Mouse (Mus musculus) brown adipose tissue, adult 24 weeks (tissue): ENCODE measurements around the gene Col11a2. TPM values are rescaled to one million over a fixed set of nuclear protein-coding genes. Genes with fewer than 3 reads are reported as not detected.

Experiments
- H3K27ac ChIP-seq: fragments of 200-500 bp; replicated peaks from 2 replicates; pipeline ENCODE4 v1.5.1; 2012; ENCODE audit warnings: low read depth, mild to moderate bottlenecking, low read length
- H3K4me1 ChIP-seq: fragments of 200-500 bp; 2 replicates; pipeline ENCODE4 v1.6.1; 2012; ENCODE audit warnings: low read length, mixed read lengths; ENCODE audit not compliant: control insufficient read depth, insufficient read depth, insufficient read length
- H3K4me3 ChIP-seq: fragments of 200-500 bp; 2 replicates; pipeline ENCODE4 v1.5.1; 2012; ENCODE audit warnings: low read depth, mild to moderate bottlenecking, low read length, moderate library complexity; ENCODE audit not compliant: insufficient read depth
- polyA plus RNA-seq: library from polyadenylated mRNA; stranded (reverse); fragments of >200 nt; gene quantifications from 2 replicates; pipeline ENCODE4 v1.2.4, GENCODE M21; 2012; ENCODE audit not compliant: missing spikeins, insufficient read depth, insufficient read length

Col11a2 gene
- polyA plus RNA-seq, 1 experiment: 1.0 TPM

DNA sequence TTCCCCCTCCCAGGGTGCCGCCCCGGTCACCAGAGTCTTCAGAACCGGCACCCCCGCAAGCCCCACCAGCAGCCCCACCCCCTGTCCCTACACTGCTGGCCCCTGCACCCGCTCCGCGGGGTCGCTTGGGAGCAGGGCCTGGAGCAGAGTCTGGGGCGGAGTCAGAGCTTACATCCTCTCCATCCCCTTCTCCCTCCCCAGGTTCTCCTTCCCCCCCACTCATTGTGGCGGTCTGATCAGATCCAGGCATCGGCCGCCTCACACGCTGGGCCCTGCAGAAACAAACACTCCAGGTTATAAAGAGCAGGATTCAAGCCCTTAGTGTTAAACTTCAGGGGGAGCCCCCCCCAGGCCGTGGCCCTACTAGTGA, 16.8 kb upstream of the Col11a2 start:
- peaks cover 6% of the 10 kb centered on the region; the same call in 1 of the 2 replicates for H3K4me1 ChIP-seq
- H3K4me3 ChIP-seq: no peak overlapping the region
- no peak overlapping the region for H3K27ac ChIP-seq

DNA sequence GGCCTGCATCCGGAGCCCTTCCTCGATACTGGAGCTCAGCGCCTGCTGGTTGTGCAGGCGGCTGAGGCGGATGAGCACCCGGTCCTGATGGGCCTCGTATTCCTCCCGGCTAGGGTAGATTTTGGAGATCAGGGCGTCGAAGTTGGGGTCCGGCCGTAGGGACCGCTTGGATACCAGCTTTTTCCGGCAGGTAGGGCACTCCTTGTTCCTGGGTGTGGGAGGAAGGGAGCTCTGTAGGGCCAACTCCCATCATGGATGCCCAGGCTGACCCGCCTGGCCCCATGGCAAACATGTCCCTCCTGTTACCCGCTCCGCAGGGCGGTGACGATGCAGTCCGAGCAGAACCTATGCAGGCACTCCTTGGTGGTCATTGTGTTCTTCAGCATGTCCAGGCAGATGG, 16.2 kb upstream of the Col11a2 start:
- Histone ChIP-seq H3K27ac (no peak overlapping the region), H3K4me1 (peaks cover 6% of the 10 kb centered on the region; the same call in 1 of the 2 replicates), H3K4me3 (no peak overlapping the region)

DNA sequence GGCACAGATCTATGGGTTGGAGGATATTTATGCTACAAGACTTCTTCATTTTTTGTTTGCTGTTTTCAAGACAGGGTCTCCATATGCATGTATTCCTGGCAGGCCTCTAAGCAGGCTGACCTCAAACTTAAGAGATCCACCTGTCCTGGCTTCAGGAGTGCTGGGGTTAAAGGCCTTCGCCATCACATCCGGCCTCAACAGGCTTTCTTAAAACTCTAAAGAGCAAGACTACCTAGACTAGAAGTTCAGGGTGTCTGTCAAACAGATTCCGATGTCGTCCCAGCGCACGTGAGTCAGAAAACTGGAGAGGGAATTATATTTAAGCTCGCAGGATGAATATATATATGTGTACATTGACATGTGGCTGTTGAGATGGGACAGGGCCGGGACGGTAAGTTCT, 15.6 kb upstream of the Col11a2 start:
- peaks cover 6% of the 10 kb centered on the region; the same call in 1 of the 2 replicates for H3K4me1 ChIP-seq
- peak overlapping the region; percentile 92 for H3K4me3 ChIP-seq
- no peak overlapping the region for H3K27ac ChIP-seq

DNA sequence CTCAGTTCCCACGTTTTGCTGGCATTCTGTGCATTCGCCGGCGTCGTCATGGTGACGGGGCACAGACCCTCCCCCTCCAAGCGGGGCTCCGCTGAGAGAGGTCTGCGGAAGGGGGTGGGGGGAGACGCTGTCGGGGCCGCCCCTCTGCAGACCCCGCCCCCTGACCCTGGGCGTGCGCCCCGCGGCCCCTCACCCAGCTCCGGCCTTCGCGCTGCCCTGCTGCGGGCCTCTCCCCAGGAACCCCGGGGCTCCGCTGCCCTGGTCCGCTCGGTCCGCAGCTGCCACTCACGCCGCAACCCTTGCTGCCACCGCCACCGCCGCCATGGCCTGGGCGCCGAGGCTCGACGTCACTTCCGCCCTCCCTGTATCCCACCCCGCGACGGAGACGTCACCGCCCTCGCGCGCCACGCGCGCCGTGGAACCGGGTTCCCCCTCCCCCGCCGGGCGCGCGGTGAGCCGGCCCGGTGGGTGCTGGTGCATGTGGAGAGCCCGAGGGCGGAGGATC, 14.9 kb upstream of the Col11a2 start, which contains the start of gene Ring1:
Gene Ring1 (minus strand): TSS at position 364 of the 505 bp plus-strand sequence.
- Histone ChIP-seq H3K27ac (peak within 1 kb of the TSS; percentile 85), H3K4me3 (peak within 1 kb of the TSS; percentile 92), H3K4me1 (peaks cover 6% of the 10 kb centered on the region; the same call in 1 of the 2 replicates)

DNA sequence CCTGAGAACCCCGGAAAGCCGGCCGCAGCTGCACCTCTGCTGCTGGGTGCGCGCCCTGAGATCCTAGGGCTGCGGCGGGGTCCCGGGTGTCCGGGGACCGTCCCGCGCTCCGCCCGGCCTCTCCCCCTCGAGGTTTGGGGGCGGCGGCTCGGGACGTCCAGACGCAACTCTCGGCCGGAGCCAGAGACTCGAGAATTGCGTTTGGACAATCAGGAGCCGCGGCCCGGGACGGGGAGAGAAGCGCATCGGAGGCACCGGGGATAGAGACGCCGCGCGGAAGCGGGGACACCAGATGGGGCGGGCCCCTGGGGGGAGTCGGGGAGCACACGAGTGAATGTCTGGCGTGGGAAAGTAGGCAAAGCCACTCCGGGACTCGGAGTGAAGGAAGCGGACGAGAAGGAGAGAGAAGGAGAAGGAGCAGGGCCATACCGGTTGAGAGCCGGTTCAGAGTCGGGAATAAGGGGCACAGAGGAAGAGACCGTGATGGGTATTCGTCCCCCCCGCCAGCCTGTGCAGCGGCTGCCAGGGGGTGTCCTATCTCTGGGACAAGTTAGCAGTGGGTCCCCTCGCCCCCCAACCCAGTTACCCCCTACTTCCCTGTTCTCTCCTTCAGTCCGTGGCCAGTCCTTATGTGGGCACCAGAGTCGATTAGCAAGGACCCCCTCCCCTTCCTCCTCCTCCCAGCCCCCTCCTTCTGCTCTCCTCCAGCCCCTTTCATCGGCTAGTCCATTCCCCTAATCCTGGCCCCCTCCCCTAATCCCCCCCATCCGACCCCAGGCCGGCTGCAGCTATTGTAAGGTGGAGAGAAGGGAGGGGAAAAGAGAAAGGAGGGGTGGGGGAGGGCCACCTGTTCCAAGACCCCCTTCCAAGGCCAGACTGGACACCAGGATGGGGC, 14.1 kb upstream of the Col11a2 start:
- H3K4me1 ChIP-seq: peaks cover 10% of the 10 kb centered on the region; the same call in 1 of the 2 replicates
- peak overlapping the region; percentile 85; the same call in 1 of the 2 replicates for H3K27ac ChIP-seq
- peak overlapping the region; percentile 92 for H3K4me3 ChIP-seq

DNA sequence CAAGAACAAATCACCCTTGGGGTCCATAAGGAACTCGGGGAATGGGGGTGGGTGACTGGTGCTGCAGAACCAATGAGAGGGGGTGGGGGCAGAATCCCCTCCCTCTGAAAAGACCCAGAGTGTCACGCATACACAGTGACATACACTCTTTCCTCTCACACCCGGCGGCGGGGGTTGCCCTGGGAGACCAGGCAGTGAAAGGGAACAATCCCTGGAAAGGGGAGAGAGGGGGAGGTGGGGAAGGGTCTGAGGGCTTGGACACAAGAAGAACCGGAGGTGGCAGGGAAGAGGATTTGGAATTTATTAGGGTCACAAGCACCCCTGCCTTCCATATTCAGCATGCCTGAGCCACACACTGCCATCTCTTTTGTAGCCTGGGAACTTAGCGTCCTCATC, 13.5 kb upstream of the Col11a2 start:
- Histone ChIP-seq H3K4me1 (peaks cover 17% of the 10 kb centered on the region; the same call in 1 of the 2 replicates), H3K27ac (no peak overlapping the region), H3K4me3 (peak overlapping the region; percentile 82; the same call in 1 of the 2 replicates)

DNA sequence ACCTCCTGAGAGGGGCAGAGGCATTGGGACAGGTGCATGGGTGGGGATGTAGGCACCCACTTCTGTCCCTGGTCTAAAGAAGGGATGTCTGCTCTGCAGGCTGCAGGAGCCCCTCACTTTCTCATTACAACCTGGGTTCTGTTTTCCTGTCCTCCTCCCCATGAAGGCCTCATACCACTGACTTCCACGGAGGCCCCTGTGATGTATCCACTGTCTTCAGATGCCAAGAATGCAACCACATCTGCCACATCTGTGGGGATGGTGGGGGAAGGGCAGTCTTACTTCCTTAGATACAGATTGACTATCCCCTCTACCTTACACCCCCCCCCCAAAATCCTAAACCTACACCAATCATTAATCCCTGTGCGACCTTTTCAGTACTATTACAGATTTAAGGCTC, 13.0 kb upstream of the Col11a2 start:
- Histone ChIP-seq H3K4me3 (peak overlapping the region; percentile 82; the same call in 1 of the 2 replicates), H3K27ac (no peak overlapping the region), H3K4me1 (peaks cover 18% of the 10 kb centered on the region; the same call in 1 of the 2 replicates)

DNA sequence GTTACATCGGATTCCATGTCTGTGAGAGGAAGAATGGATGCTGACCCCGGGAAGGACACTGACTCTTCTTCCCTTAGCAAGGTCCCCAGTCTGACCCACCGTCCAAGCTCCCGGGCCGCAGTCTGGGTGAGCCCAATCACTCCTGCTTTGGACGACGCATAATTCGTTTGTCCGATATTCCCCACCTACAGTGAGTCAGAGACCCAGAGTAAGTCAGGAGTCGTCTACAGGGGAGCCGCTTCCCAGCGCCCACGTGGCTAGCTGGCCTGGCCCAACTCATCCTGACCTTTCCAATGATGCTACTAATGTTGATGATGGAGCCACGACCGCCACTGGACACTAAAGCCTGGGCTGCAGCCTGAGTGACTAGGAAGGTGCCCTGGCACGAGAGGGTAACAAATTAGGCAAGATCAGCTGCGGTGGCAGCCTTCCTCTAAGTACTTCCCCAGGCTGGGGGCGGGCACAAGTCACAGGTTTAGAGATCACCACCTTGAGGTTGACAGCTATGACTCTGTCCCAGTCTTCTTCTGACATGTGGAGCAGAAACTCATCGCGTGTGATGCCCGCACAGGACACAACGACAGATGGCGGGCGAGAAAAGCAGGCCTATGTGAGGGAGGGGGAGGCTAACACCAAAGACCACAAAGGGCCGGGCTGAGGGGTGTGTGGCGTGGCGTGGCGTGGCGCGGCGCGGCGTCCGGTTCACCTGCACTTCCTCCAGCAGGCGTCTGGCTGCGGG, 12.2 kb upstream of the Col11a2 start:
- Histone ChIP-seq H3K27ac (0 out of 2 replicates have a peak overlapping the region, but pooled peaks have one; percentile 58), H3K4me1 (peaks cover 18% of the 10 kb centered on the region; the same call in 1 of the 2 replicates), H3K4me3 (peak overlapping the region; percentile 82)

DNA sequence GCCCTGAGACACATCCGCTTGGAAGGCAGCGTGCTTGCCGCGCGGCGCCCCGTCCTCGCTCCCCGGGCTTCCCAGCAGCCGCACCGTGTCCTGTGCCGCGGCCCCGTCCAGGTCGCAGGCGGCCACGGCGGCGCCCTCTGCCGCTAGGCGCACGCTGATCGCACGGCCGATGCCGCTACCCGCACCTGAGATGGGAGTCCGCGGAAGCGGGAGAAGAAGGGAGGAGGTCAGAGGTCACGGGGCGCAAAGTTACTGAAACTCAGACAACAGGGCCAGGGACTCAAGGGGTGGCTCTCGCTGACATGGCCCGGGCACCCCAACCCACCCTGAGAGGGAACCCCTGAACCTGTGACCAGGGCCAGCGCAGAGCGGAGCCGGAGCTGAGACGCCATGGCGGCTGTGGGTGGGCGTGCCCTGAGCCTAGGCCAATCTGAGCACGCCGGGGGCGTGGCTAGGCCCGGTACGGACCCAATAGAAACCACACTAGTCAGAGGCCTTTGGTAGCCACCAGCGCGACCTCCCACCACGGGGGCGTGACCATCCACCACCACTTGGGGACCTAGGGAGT, 11.5 kb upstream of the Col11a2 start, which contains the start of gene H2-Ke6:
Gene H2-Ke6 (minus strand): TSS at position 405 of the 568 bp plus-strand sequence.
- peaks cover 18% of the 10 kb centered on the region; the same call in 1 of the 2 replicates for H3K4me1 ChIP-seq
- H3K4me3 ChIP-seq: peak within 1 kb of the TSS; percentile 82
- H3K27ac ChIP-seq: peak within 1 kb of the TSS; percentile 58

DNA sequence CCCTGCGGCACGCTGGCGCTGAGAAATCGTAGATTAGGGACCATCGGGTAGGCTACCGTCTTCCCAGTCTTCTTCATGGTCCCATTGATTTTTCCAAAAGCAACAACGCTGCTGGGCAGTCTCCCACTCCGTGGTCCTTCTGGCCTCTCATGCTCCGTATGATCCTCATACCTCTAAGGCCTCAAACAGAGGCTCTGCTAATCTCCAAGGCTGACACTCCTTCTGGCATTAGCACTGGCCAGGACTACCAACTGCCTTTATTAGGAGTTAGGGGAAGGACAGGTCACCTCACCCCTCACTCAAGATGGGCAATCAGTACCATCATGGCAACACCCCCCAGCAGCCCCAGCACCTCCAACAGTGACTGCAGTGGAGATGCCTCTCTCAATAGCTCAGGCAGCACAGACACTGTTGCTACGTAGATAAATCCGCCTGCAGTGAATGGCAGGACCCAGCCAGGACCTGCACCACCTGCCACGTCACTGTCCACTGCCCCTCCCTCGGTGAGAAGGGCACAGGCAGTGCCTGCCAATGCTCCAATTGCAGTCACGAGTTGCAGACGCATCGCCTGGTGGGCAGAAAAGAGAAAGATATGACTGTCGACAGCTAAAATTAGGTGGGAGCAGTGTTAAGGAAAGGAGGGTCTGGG, 10.6 kb upstream of the Col11a2 start:
- no peak overlapping the region for H3K4me3 ChIP-seq
- H3K27ac ChIP-seq: no peak overlapping the region
- peaks cover 18% of the 10 kb centered on the region; the same call in 1 of the 2 replicates for H3K4me1 ChIP-seq

DNA sequence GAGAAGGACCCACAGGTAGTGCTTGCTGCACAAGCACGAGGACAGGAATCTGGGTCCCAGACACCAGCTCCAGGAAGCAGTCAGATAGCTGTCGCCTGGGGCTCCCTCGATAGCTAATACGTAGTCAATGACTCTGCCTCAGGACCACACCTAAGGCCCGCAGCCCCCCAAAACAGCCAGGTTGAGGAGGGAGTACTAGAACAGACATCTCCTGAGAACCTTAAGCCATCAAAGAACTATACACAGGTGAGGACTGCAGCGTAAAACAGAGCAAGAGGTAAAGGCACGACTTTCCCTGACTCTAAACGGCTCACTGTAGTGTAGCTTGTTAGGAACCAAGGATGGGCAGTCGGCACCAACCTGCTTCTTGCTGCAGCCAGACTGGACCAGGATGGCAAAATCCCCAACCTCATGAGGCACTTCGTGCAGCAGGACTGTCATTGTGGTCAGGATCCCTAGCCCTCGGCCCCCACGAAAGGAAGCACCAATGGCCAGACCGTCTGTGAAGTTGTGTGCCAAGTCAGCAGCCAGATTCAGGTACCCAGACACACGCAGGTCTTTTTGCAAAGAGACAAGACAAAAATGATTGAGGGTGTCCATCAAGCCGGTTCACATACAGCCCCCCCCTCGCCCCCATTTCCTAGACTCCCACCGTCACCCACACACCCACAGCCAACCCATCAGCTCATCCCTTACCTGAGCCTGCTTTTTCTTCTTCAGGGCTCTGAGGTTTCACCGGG, 9.9 kb upstream of the Col11a2 start:
- H3K4me3 ChIP-seq: no peak overlapping the region
- peaks cover 18% of the 10 kb centered on the region; the same call in 1 of the 2 replicates for H3K4me1 ChIP-seq
- no peak overlapping the region for H3K27ac ChIP-seq

DNA sequence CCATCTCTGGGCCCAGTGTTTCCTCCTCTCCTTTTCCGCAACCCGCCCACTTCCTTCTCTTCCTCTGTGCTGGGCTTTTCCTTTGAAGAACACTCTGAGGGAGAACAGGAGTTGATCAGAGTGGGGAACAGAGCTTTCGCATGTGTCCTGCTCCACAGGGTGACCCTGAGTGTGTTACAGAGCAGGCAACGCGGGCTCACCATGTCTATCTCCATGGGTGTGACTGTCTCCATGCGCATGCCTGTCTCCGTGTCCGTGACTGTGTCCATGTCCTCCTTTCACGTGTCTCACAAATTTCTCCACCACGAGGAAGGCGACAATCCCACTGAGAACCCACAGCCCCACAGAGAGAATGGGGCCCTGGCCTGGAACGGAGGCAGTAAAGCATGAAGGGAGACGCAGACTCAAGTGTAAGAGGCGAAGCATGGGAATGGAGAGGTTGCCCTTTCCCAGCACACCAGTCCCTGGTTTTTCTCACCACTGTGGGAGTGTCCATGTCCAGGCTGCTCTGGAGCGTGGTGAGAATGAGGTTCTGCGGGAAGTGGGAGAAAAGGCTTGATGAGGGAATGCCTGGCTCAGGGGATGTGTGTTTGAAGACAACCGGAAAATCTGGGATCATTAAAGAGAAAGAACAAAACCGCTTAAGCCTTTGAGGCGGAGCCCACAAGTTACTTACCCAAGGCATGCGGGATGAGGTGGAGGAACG, 9.2 kb upstream of the Col11a2 start:
- H3K4me1 ChIP-seq: peaks cover 18% of the 10 kb centered on the region; the same call in 1 of the 2 replicates

DNA sequence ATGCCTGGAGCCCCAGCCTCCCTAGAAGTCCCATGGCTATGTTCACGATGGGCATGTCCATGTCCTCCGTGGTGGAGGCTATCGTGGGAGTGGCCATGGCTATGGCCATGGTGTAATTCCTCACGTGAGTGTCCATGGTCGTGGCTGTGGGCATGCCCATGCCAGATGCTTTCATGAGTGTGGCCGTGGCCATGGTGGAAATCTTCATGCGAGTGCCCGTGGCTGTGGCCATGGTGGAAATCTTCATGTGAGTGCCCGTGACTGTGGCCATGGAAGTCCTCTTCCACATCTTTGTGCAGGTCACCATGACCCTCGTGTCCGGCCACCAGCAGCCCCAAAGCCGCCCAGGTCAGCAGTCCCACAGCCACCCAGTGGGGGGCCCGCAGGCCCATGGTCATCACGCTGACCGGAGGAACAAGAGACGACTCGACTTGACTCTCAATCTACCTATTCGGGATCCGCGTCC, 8.3 kb upstream of the Col11a2 start:
- H3K4me3 ChIP-seq: peak overlapping the region; percentile 88
- peaks cover 18% of the 10 kb centered on the region; the same call in 1 of the 2 replicates for H3K4me1 ChIP-seq
- H3K27ac ChIP-seq: peak overlapping the region; percentile 85

More for the DNA sequence above, 9.2 kb upstream of the Col11a2 start:
- Histone ChIP-seq H3K27ac (no peak overlapping the region), H3K4me3 (peak overlapping the region; percentile 88)
